Mouse (Mus musculus): ENCODE measurements around the gene Scamp5. TPM values are rescaled to one million over a fixed set of nuclear protein-coding genes. Genes with fewer than 3 reads are reported as not detected.
A peak's percentile ranks its signal among the peaks of the same experiment; 100 is the strongest.

Scamp5 gene
- total and polyA plus RNA-seq, 2 experiments = 10.3 to 18.2 TPM

- peaks cover 3% of the 10 kb centered on the region; the same call in 1 of the 2 replicates for H3K79me2 ChIP-seq (ENCODE audit: control insufficient read depth, insufficient read depth, low read length)
- no peaks in the 10 kb centered on the region for H3K27me3 ChIP-seq (ENCODE audit: control insufficient read depth, insufficient read depth, low read length)
- no peaks in the 10 kb centered on the region for H3K36me3 ChIP-seq (ENCODE audit: control insufficient read depth, insufficient read depth, low read length)
- WGBS = 5% methylated on average over 18 of the region's 18 CpGs
- H3K27ac ChIP-seq (replicated peaks; ENCODE audit: insufficient read depth, low read depth, low read length) = 0 out of 2 replicates have a peak overlapping the region, but pooled peaks have one; percentile 10
- DNase-seq (ENCODE audit: extremely low read depth, low read depth, low spot score) = peak; percentile 19
- peaks cover 8% of the 10 kb centered on the region for H3K4me1 ChIP-seq (ENCODE audit: control insufficient read depth, insufficient read depth, low read length)
- H3K4me3 ChIP-seq (ENCODE audit: insufficient read depth, low read depth, low read length) = peak overlapping the region; percentile 76
- peak overlapping the region; percentile 83 for H3K9ac ChIP-seq (ENCODE audit: low read depth, low read length)
- TF ChIP-seq POLR2A (IDR thresholded peaks at IDR 0.05; ENCODE audit: extremely low read depth, insufficient read depth, low read length) = no peak
- TF ChIP-seq CTCF (IDR thresholded peaks at IDR 0.05; ENCODE audit: low read depth, low read length) = no peak
Observed at GRCm38 (mm10) chr9:57467271-57467771, 539 bp downstream of the Scamp5 start.

- H3K27ac ChIP-seq (replicated peaks; ENCODE audit: insufficient read depth, low read depth, low read length) = peak overlapping the region; percentile 32
- peaks cover 3% of the 10 kb centered on the region; the same call in 1 of the 2 replicates for H3K79me2 ChIP-seq (ENCODE audit: control insufficient read depth, insufficient read depth, low read length)
- no peak overlapping the region for H3K4me3 ChIP-seq (ENCODE audit: insufficient read depth, low read depth, low read length)
- peak; percentile 39 for DNase-seq (ENCODE audit: extremely low read depth, low read depth, low spot score)
- H3K27me3 ChIP-seq (ENCODE audit: control insufficient read depth, insufficient read depth, low read length) = no peaks in the 10 kb centered on the region
- peaks cover 8% of the 10 kb centered on the region for H3K4me1 ChIP-seq (ENCODE audit: control insufficient read depth, insufficient read depth, low read length)
- no peaks in the 10 kb centered on the region for H3K36me3 ChIP-seq (ENCODE audit: control insufficient read depth, insufficient read depth, low read length)
- H3K9ac ChIP-seq (ENCODE audit: low read depth, low read length) = no peak overlapping the region
- 75% methylated on average over 3 of the region's 3 CpGs for WGBS
- TF ChIP-seq CTCF (IDR thresholded peaks at IDR 0.05; ENCODE audit: low read depth, low read length) = no peak
- no peak for TF ChIP-seq POLR2A (IDR thresholded peaks at IDR 0.05; ENCODE audit: extremely low read depth, insufficient read depth, low read length)
Observed at GRCm38 (mm10) chr9:57466101-57466500, 1.8 kb downstream of the Scamp5 start.

DNA sequence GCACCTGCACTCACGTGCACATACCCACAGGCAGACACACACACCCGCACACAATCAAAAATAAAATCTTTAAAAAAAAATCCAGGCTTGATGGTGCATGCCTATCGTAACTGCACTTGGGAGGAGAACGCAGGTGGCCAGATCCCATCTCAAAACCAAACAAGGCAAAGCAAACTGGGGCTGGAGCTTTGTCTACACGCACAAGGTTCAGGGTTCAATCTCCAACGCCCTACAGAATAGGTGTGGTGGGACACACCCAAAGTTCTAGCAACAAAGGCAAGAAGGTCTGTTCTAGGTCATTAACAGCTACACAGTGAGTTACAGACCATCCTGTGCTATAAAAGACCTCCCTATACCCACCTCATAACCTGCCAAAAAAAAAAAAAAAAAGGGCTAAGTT lies 5.0 kb downstream of the Scamp5 start:
- Histone ChIP-seq H3K4me3 (ENCODE audit: insufficient read depth, low read depth, low read length) (no peak overlapping the region), H3K9ac (ENCODE audit: low read depth, low read length) (no peak overlapping the region), H3K27ac (replicated peaks; ENCODE audit: insufficient read depth, low read depth, low read length) (no peak overlapping the region), H3K79me2 (ENCODE audit: control insufficient read depth, insufficient read depth, low read length) (peaks cover 3% of the 10 kb centered on the region; the same call in 1 of the 2 replicates), H3K4me1 (ENCODE audit: control insufficient read depth, insufficient read depth, low read length) (peaks cover 8% of the 10 kb centered on the region), H3K36me3 (ENCODE audit: control insufficient read depth, insufficient read depth, low read length) (no peaks in the 10 kb centered on the region), H3K27me3 (ENCODE audit: control insufficient read depth, insufficient read depth, low read length) (no peaks in the 10 kb centered on the region)
- no peak for TF ChIP-seq POLR2A (IDR thresholded peaks at IDR 0.05; ENCODE audit: extremely low read depth, insufficient read depth, low read length)
- TF ChIP-seq CTCF (IDR thresholded peaks at IDR 0.05; ENCODE audit: low read depth, low read length) = no peak
- no peak for DNase-seq (ENCODE audit: extremely low read depth, low read depth, low spot score)
- WGBS = 56% methylated on average over 6 of the region's 6 CpGs

DNA sequence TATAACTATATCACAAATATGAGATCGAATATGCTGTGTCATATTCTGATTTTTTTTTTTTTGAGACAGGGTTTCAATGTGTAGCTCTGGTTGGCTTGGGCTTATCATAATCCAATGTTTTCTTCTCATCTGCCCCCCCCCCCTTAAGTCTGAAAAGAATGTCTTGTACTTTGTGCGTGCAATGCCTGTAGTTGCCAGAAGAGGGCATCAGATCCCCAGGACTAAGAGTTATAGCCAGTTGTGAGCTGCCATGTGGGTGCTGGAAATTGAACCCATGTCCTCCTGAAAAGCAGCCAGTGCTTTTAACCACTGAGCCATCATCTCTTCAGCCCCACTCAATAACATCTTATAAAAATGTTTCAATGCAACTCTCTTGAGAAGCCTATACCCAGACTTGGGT lies 8.2 kb downstream of the Scamp5 start:
- WGBS = 99% methylated on average over 2 of the region's 2 CpGs
- H3K36me3 ChIP-seq (ENCODE audit: control insufficient read depth, insufficient read depth, low read length) = no peaks in the 10 kb centered on the region
- H3K79me2 ChIP-seq (ENCODE audit: control insufficient read depth, insufficient read depth, low read length) = peaks cover 3% of the 10 kb centered on the region; the same call in 1 of the 2 replicates
- no peaks in the 10 kb centered on the region for H3K27me3 ChIP-seq (ENCODE audit: control insufficient read depth, insufficient read depth, low read length)
- no peak overlapping the region for H3K9ac ChIP-seq (ENCODE audit: low read depth, low read length)
- no peak overlapping the region for H3K27ac ChIP-seq (replicated peaks; ENCODE audit: insufficient read depth, low read depth, low read length)
- DNase-seq (ENCODE audit: extremely low read depth, low read depth, low spot score) = no peak
- no peaks in the 10 kb centered on the region for H3K4me1 ChIP-seq (ENCODE audit: control insufficient read depth, insufficient read depth, low read length)
- H3K4me3 ChIP-seq (ENCODE audit: insufficient read depth, low read depth, low read length) = no peak overlapping the region
- no peak for TF ChIP-seq POLR2A (IDR thresholded peaks at IDR 0.05; ENCODE audit: extremely low read depth, insufficient read depth, low read length)

GRCm38 (mm10) chr9:57453516-57453915 lies 14.3 kb downstream of the Scamp5 start:
- Histone ChIP-seq H3K27ac (replicated peaks; ENCODE audit: insufficient read depth, low read depth, low read length) (no peak overlapping the region), H3K27me3 (ENCODE audit: control insufficient read depth, insufficient read depth, low read length) (no peaks in the 10 kb centered on the region), H3K36me3 (ENCODE audit: control insufficient read depth, insufficient read depth, low read length) (no peaks in the 10 kb centered on the region; the same call in 1 of the 2 replicates), H3K4me1 (ENCODE audit: control insufficient read depth, insufficient read depth, low read length) (no peaks in the 10 kb centered on the region), H3K79me2 (ENCODE audit: control insufficient read depth, insufficient read depth, low read length) (peaks cover 2% of the 10 kb centered on the region; the same call in 1 of the 2 replicates), H3K9ac (ENCODE audit: low read depth, low read length) (no peak overlapping the region), H3K4me3 (ENCODE audit: insufficient read depth, low read depth, low read length) (no peak overlapping the region)
- TF ChIP-seq POLR2A (IDR thresholded peaks at IDR 0.05; ENCODE audit: extremely low read depth, insufficient read depth, low read length) (no peak), CTCF (IDR thresholded peaks at IDR 0.05; ENCODE audit: low read depth, low read length) (no peak)
- 88% methylated on average over 4 of the region's 4 CpGs for WGBS
- DNase-seq (ENCODE audit: extremely low read depth, low read depth, low spot score) = no peak
